Mouse (Mus musculus) MEL-GATA-1-ER (cell line): Measurements from ENCODE around the gene Aifm1.
A peak's percentile ranks its signal among the peaks of the same experiment; 100 is the strongest.

ENCODE experiments used
- DNase-seq: peaks from one replicate; pipeline ENCODE4 v3.0.0-alpha.2; 2012; ENCODE audit warnings: low read depth; ENCODE audit errors: extremely low read depth

The Aifm1 gene

GRCm38 (mm10) chrX:48513166-48513807 lies at the start of gene Aifm1:
TSS of gene Aifm1 (minus strand) at chrX:48513563.
- DNase-seq = peak; percentile 79

- no peak for DNase-seq
These were observed 18.8 kb upstream of the Aifm1 start for GRCm38 (mm10) chrX:48532175-48532574.

- DNase-seq = no peak
These were observed 13.1 kb upstream of the Aifm1 start for GRCm38 (mm10) chrX:48526435-48526834.

- no peak for DNase-seq
These were observed 12.5 kb upstream of the Aifm1 start for GRCm38 (mm10) chrX:48525866-48526265.

- no peak for DNase-seq
These were observed 12.0 kb upstream of the Aifm1 start for GRCm38 (mm10) chrX:48525332-48525731.

GRCm38 (mm10) chrX:48523512-48523911 lies 10.1 kb upstream of the Aifm1 start:
- DNase-seq = no peak

- DNase-seq = no peak
These were observed 8.3 kb upstream of the Aifm1 start for GRCm38 (mm10) chrX:48521651-48522050.

GRCm38 (mm10) chrX:48519549-48520085 lies 6.3 kb upstream of the Aifm1 start:
- DNase-seq = no peak

- no peak for DNase-seq
These were observed 5.6 kb upstream of the Aifm1 start, which contains the start of gene Rab33a for GRCm38 (mm10) chrX:48518808-48519548. TSS of gene Rab33a (plus strand) at chrX:48519285.

GRCm38 (mm10) chrX:48518211-48518807 lies 4.9 kb upstream of the Aifm1 start:
- DNase-seq = no peak

- peak; percentile 55 for DNase-seq
These were observed 461 bp upstream of the Aifm1 start for GRCm38 (mm10) chrX:48513824-48514223.

GRCm38 (mm10) chrX:48493763-48494162 lies 19.6 kb downstream of the Aifm1 start:
- no peak for DNase-seq

- no peak for DNase-seq
These were observed 31.7 kb downstream of the Aifm1 start for GRCm38 (mm10) chrX:48481687-48482086.

- no peak for DNase-seq
These were observed 32.3 kb downstream of the Aifm1 start for GRCm38 (mm10) chrX:48481095-48481494.

- no peak for DNase-seq
These were observed 45.9 kb downstream of the Aifm1 start for GRCm38 (mm10) chrX:48467355-48467946.

GRCm38 (mm10) chrX:48466174-48466573 lies 47.2 kb downstream of the Aifm1 start:
- DNase-seq = no peak

GRCm38 (mm10) chrX:48464436-48464835 lies 48.9 kb downstream of the Aifm1 start:
- DNase-seq = no peak

GRCm38 (mm10) chrX:48463636-48464035 lies 49.7 kb downstream of the Aifm1 start:
- DNase-seq = no peak

GRCm38 (mm10) chrX:48462754-48463507 lies 50.4 kb downstream of the Aifm1 start, which contains the start of gene Elf4:
TSS of gene Elf4 (minus strand) at chrX:48463132.
- peak; percentile 23 for DNase-seq

GRCm38 (mm10) chrX:48462297-48462696 lies 51.1 kb downstream of the Aifm1 start:
- DNase-seq = no peak

GRCm38 (mm10) chrX:48461006-48461405 lies 52.4 kb downstream of the Aifm1 start:
- no peak for DNase-seq
